Mouse (Mus musculus): ENCODE results near the gene Pitpnm3.

The Pitpnm3 gene

DNA sequence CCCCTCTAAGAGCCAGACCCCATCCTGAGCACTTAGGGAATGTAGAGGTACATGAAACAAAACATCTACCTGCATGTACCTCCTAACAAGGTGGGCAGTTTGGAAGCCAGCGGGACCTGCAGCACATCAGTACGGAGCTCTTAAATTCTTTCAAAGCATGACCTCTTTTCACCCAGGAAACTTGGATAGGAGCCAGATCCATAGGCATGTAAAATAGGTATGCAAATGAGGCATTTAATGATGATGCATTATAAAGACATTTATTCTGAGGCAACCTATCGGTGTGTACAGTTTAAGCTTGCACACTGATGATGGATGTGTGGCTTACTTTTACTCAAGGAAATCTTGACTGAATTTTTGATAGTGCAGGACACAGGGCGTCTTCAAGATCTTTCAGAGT is 120.9 kb downstream of the Pitpnm3 start:
- DNase-seq, result no peak

DNA sequence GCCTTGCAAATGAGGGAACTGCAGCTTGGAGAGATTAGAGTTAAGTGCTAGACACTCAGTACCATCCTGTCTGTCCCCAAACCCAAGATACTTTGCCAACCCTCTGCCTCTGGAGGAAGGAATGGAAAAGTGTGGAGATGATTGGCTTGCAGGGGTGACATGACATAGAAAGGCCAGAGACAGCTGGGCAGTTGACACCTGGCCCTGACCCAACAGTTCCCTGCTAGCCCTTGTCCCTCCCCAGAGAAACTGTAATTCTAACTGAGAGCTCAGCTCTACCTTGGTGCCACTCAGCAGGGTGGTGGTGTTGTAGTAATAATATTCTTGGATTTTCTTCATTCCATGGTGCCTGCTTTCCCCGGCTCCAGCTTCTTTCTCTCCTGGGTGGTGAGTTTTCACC is 123.6 kb downstream of the Pitpnm3 start:
- DNase-seq, result no peak

DNA sequence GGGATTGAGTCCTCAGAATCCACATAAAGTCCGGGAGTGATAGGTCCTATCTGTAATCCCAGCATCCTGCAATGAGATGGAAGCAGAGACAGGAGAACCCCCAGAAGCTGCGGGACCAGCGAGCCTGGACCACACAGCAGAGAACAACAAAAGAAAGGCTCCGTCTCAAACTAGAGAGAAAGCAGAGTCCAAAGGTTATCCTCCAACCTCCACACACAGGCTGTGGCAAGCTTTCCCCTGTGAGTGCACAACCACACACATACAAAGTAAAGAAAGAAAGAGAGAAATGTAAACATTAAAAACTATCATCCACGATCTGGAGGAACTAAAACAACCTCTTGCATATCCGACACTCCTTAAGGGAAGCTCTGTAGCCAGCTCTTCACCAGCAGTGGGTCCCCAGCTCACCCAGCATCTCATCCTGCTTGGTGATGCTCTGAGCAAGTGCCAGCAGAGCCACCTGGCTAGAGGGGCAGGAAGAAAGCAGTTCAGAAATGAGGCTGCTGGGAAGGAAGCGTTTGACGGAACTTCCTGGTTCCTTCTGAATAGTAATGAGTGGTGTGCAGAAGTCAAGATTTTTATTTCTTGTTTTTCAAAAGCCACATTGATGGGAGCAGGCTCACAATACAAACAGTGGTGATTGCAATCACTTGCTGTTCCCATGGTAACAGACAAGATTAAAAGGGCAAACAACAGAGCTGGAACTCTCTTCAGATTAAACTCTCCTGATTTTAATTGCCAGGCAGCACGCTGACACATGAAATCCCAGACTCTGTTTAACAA is 124.4 kb downstream of the Pitpnm3 start:
- no peak for DNase-seq

DNA sequence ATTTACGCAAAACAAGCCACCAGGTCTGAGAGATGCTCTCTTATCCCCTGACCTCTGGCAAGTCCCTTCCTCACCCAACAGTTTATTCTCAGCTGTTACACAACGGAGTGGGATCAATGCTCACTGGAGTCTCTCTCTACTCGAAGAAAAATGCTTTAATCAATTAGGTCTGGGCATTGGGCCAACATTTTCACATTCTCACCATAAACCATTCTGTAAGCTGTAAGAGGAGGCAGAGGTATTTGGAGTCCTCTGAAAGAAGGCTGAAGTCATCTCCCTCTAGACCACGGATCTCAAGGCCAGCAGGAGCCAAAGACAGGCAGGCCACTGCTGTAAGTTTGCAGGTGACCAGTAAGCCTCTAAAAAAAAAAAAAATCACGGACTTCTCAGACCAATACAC is 125.2 kb downstream of the Pitpnm3 start:
- DNase-seq, result no peak

DNA sequence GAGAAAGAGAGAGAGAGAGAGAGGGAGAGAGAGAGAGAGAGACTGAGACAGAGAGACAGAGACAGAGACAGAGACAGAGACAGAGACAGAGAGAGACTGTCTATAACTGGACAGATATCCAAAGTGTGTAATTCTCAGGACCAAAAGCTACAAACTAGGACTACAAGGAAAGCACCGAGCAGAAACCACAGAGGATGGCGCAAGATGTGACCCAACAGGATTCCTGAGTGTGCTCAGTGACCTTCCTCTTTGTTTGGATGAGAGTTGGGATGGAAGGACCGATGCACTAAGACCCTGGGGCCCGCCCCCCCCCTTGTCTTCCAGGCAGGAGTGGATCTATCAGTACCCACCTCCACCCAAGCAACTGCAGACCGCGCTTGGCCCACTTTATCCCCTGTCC is 130.0 kb downstream of the Pitpnm3 start:
- no peak for DNase-seq

DNA sequence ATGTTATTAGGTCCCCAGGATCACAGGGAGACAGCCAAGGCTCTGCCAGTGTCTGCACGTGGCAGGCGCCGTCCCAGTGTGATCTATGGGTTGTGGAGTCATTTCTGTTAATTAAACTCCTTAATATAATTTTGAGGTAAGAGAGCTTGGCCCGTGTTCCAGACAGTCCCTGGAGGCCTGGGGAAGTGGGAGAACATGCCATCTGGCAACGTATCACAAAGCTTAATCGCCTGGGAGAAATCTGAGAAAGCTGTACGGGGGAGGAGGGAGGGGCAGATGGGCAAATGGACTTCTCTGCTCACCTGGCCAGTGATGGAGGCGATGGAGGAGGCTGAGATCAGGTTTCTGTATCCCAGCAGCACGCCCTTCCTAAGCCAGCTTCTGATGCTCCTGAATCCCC is 132.4 kb downstream of the Pitpnm3 start:
- peak; percentile 44 for DNase-seq

DNA sequence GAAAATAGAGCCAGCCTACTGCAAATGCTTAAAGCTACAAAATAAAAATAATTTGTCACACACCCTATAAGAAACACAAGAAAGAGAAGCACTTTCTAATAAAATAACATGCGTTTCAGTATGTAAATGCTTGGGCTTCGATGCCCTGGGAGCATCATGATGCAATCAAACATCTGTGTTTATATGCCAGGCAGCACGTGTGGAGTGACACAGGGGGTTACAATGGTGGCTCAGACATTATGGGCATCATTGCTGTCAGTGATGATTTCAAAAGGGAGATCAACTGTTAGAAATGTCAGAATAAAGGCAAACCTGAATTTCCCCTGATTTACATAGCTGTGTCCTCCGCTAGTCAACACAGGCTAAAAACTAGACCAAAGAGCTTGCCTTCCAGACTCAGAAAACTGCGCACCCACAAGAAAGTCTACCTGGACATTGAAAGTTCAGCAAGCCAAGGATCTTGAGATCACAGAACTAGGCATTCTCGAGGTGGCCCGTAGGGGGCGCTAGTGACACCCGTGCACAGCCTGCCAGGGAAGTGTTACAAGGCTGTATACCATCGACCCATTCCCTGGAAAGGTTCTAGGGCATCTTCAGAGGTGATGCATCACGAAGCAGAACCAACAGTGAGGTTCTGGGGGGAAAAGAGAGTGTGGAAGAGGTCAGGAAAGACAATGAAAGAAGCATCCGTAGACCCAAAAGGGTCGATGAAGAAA is 133.3 kb downstream of the Pitpnm3 start:
- DNase-seq, result peak; percentile 34

DNA sequence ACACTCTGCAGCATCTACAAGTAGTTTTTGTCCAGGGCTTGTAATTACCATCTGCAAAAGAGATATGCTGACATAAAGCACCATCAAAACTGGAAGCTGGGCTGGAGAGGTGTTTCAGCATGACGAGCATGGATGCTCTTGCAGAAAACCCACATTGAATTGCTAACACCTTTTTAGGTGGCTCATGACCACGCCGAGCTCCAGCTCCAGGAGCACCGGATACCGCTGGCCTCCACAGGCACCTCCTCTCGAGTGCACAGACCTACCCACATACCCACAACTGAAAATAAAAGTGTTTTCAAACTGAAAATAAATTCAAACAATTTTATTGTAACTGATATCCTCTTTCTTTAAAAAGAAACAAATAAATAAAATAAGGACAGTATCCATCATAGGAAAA is 135.4 kb downstream of the Pitpnm3 start:
- DNase-seq, result no peak

All from cerebellum, adult 11-12 months (tissue).